Mouse (Mus musculus): ENCODE results near the gene Usp15.
"Not testable (repeated sequence)": the region's sequence is repeated elsewhere in the genome, so short reads cannot be mapped to it uniquely, and the experiment has no call there.

Usp15 gene

GRCm38 (mm10) chr10:123196835-123197559 is at the start of gene Usp15:
Gene Usp15 (minus strand): TSS chr10:123196995.
- peak; percentile 58 for DNase-seq (ENCODE audit: extremely low read depth, low read depth)

DNA sequence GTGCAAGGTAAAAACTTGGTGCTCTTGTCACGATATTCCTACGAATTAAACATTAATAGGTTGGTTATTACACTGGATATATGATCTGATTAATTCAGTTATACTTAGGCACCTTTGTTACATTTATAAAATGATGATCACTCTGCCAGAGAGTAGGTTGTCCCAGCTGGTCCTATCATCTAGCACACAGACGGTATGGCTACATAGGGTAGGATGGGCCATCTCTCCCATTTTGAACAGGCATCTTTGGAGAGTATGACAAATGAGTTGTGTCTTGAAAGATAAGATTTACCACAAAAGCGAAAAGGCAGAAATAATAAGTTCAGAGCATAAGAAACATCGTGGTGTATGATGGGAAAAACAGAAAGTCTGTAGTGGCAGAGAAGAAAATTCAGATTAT is 32.6 kb upstream of the Usp15 start:
- DNase-seq (ENCODE audit: extremely low read depth, low read depth) = no peak

DNA sequence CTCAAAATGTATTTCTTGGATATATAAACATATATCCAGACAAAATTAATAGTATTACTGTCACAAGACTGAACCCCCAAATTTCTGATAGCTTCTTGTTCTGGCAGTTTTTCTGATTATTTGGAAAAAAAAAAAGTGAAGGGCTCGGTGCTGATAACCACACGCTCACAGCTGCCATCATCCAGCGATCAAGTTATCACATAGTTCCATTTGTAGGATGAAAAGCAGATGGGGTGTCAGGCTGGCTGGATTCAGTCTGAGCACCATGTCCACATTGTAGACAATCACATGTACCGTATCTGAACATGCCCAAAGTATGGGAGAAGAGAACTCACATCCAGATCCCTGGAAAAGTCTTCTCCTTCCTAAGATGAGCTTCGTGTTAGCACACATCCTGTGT is 26.0 kb upstream of the Usp15 start:
- DNase-seq (ENCODE audit: extremely low read depth, low read depth) = no peak

DNA sequence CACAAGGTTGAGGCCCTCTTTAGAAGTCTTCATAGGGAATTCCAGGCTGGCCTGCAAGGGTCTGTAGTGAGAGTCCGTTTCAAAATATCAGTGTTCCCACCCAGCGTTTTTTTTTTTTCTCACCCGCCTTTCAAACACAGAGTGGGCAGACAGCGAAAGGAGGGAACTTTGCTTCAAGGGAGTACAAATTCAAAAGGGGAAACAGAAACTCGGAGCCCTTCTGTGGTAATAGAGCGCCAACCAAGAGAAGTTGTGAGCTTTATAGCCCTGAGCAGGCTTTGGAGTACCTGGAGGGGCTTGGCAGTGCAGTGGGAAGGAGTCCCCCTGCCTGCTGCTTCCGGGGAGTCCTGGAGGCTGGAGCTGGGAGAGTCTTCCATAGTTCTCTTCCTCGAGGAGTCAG is 12.7 kb upstream of the Usp15 start:
- no peak for DNase-seq (ENCODE audit: extremely low read depth, low read depth)

GRCm38 (mm10) chr10:123208336-123208735 is 11.5 kb upstream of the Usp15 start:
- no peak for DNase-seq (ENCODE audit: extremely low read depth, low read depth)

DNA sequence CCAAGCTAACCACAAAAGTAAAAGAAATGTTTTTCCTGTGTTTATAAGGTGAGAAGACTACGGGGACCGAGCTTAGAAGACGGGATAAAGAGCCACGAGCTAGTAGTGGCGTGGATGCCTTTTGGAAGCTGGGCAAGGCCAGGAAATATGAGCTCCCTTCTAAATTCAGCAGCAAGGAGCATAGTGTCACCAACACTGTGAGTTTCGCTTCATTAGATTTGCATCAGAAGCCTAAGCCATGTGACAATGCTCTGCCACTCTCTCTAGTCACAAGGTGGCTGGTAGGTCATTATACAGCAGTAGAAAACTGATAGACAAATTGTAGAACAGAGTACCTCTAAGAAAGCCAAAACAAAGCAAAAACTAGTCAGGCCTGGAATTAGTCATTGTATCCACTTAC is 9.3 kb upstream of the Usp15 start:
- DNase-seq (ENCODE audit: extremely low read depth, low read depth) = no peak

- DNase-seq (ENCODE audit: extremely low read depth, low read depth) = not testable (repeated sequence)
Observed at GRCm38 (mm10) chr10:123205364-123205763, 8.6 kb upstream of the Usp15 start.

- peak; percentile 65 for DNase-seq (ENCODE audit: extremely low read depth, low read depth)
Observed at GRCm38 (mm10) chr10:123201981-123202758, 5.4 kb upstream of the Usp15 start.

- no peak for DNase-seq (ENCODE audit: extremely low read depth, low read depth)
Observed at GRCm38 (mm10) chr10:123201436-123201835, 4.6 kb upstream of the Usp15 start.

GRCm38 (mm10) chr10:123200996-123201395 is 4.2 kb upstream of the Usp15 start:
- no peak for DNase-seq (ENCODE audit: extremely low read depth, low read depth)

DNA sequence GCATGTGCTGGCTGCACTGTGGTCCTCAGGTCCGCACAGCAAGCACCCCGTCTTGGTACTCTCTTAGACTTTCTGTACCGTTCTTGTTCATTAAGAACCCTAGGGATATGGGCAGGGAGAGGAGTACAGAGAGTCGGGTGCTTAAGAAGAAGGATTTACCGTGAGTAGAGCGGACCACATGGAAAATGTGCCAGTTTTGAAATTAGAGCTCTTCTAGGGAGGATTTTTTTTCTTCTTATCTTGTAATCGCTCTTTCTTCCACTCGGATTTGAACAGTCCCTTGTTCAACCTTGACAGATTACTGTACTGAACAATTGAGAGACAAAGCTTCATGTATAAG is 3.5 kb upstream of the Usp15 start:
- no peak for DNase-seq (ENCODE audit: extremely low read depth, low read depth)

- DNase-seq (ENCODE audit: extremely low read depth, low read depth) = peak; percentile 65
Observed at GRCm38 (mm10) chr10:123199615-123200319, 3.0 kb upstream of the Usp15 start.

- DNase-seq (ENCODE audit: extremely low read depth, low read depth) = peak; percentile 88
Observed at GRCm38 (mm10) chr10:123199119-123199518, 2.3 kb upstream of the Usp15 start.

GRCm38 (mm10) chr10:123198183-123198582 is 1.4 kb upstream of the Usp15 start:
- DNase-seq (ENCODE audit: extremely low read depth, low read depth) = no peak

GRCm38 (mm10) chr10:123195961-123196834 is 597 bp downstream of the Usp15 start:
- peak; percentile 93 for DNase-seq (ENCODE audit: extremely low read depth, low read depth)

GRCm38 (mm10) chr10:123195501-123195900 is 1.3 kb downstream of the Usp15 start:
- no peak for DNase-seq (ENCODE audit: extremely low read depth, low read depth)

DNA sequence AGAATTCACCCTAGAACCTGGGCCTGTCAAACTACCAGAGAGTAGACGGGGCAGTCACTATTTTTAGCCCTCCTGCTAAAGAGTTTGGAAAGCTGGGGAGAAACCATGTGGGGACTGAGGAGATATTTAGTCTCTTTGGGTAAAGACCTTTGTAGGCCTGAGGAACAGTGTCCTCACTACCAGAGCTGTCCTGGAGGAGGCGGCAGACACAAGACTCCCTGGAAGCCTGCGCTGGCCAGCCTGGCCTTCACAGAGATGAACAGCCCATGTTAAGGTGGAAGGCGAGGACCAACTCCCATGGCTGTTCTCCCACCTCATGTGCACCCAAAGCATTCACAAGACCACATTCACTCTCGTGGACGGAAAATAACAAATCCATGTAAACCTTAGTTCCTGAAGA is 5.8 kb downstream of the Usp15 start:
- no peak for DNase-seq (ENCODE audit: extremely low read depth, low read depth)

DNA sequence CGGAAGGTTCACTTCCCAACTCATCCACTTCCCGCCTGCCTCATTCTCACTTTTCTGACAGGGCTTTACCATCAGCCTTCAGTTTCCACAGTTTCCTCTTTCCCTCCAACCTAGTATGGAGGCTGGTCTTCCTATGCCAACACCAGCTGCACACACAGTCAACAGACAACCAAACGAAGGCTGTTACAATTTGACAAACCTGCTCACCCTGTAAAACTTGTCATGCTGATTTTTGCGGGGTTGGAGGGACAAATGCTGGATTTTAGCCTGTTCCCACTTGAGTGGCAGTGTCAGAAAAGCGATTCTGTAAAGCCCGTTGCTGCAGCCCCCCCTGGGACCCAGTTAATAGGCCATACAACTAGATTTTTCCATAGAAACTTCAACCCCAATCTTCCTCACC is 9.5 kb downstream of the Usp15 start:
- DNase-seq (ENCODE audit: extremely low read depth, low read depth) = no peak

DNA sequence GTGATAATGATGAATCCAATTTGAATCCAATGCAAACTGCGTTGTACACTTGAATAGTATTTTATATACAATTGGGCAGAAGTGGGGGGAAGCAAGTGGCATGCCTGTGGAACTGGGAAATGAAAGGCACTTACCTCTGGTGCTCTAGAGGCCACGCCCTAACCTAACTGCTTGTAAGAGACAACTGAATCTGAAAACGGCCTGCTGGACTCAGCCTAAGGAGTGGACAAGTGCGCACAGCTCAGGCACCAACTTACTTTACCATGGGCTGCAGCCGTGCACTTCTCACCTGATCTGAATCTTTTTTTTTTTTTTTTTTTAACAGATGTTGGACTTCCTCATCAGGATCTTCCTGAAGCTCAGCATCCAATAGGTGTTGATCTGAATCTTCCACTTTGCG is 10.9 kb downstream of the Usp15 start:
- DNase-seq (ENCODE audit: extremely low read depth, low read depth) = no peak

DNA sequence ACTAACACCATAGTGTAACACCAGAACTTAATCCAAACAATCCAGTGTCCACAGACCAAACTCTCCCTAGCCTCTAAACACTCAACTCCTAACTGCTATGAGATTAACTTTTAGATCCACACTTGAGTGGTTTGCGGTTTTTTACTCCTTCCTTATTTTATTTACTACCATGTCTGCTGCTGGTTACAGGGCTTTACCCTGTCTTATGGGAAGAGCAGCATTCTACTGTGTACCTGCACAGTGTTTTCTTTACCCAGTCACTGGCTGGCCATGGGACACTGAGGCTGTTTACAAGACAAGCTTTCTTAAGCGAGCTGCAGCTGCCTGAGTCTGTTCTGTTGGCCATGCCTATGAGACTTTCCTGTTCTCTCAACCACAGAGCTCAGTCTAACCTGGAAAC is 13.1 kb downstream of the Usp15 start:
- peak; percentile 74 for DNase-seq (ENCODE audit: extremely low read depth, low read depth)

DNA sequence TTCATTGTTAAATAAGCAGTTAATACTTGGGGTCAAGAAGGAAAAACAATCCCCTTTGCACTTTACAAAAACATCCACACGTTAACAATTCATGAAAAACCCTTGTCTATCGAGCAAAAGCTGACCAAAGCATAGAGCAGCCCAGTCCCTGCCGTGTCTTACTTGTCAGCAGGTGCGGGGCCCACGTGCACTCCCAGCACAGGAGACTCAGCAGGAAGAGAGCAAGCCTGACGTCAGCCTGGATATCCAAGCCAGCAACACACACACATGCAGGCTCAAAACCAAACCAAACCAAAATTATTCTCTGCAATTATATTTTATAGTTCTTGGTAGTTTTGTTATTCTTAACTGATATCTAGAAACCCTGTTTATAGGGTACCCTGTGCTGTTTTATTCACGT is 13.6 kb downstream of the Usp15 start:
- no peak for DNase-seq (ENCODE audit: extremely low read depth, low read depth)
